Mouse (Mus musculus): ENCODE data around the gene Nova1.

DNA sequence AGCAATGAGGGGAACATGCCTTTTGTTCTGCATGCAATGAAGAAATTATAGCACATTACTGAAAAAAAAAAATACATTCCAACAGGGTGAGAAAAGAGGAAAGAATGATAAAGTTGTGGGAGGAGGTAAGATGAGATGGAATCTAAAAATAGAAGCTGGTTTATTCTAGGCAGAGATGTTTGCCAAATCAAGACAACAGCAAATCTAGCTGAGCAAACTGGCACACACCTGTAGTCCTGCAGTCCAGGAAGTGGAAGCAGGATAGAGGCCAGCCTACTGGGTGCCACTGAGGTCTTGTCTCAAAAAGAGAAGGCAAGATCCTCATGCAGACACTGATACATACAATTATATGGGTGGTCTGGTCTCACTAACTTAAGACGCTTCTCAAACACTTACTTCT, 17.4 kb downstream of the Nova1 start:
- TF ChIP-seq EP300 (IDR thresholded peaks at IDR 0.05; ENCODE audit: low read depth in 1 of 2, low read length in 2 of 2): no peak
- TF ChIP-seq CTCF (IDR thresholded peaks at IDR 0.05 in 2 of 3, conservative IDR thresholded peaks at IDR 0.05 in 1 of 3; ENCODE audit: control insufficient read depth in 1 of 3, insufficient read depth in 1 of 3, low read depth in 2 of 3, low read length in 3 of 3, poor library complexity in 1 of 3, severe bottlenecking in 1 of 3): no peak
- TF ChIP-seq MAFK (IDR thresholded peaks at IDR 0.05; ENCODE audit: borderline replicate concordance, low read depth, low read length): no peak
- TF ChIP-seq SMC3 (IDR thresholded peaks at IDR 0.05; ENCODE audit: low read depth, low read length): no peak
- no peak for TF ChIP-seq JUND (IDR thresholded peaks at IDR 0.05; ENCODE audit: low read depth, low read length)
- TF ChIP-seq RAD21 (IDR thresholded peaks at IDR 0.05; ENCODE audit: low read depth, low read length): no peak
- no peak for TF ChIP-seq POLR2A (IDR thresholded peaks at IDR 0.05; ENCODE audit: control insufficient read depth in 1 of 2, insufficient read depth in 1 of 2, low read depth in 1 of 2, low read length in 2 of 2, poor library complexity in 1 of 2)
- TF ChIP-seq E2F4 (IDR thresholded peaks at IDR 0.05; ENCODE audit: borderline replicate concordance, low read depth, low read length): no peak
